Mouse (Mus musculus) liver, embryonic 14.5 days (tissue): Measurements from ENCODE around the gene Tmem108. TPM values are rescaled to one million over a fixed set of nuclear protein-coding genes. Genes with fewer than 3 reads are reported as not detected.

Experiments
- ATAC-seq: fragments of 200-750 bp; cut with Nextera tagmentation; 2 replicates; pipeline ENCODE4 v1.8.0; 2017; ENCODE audit warnings: moderate number of reproducible peaks, mild to moderate bottlenecking, moderate library complexity; ENCODE audit not compliant: insufficient read depth
- DNase-seq, 3 experiments: peaks; one replicate each; pipeline ENCODE4 v3.0.0-alpha.2; 2012 to 2013; ENCODE audit warnings: low read depth in 3 of 3, low spot score in 3 of 3
- H3K27ac ChIP-seq: fragments of 300-500 bp; sonication (generic); 2 replicates; pipeline ENCODE4 v1.5.1; 2014; ENCODE audit warnings: moderate library complexity, mild to moderate bottlenecking, control low read depth, inconsistent platforms
- H3K27me3 ChIP-seq: fragments of 300-500 bp; sonication (generic); 2 replicates; pipeline ENCODE4 v1.6.1; 2014; ENCODE audit warnings: mild to moderate bottlenecking, low read length, moderate library complexity; ENCODE audit not compliant: control insufficient read depth, insufficient read depth
- H3K36me3 ChIP-seq: fragments of 300-500 bp; sonication (generic); replicated peaks from 2 replicates; pipeline ENCODE4 v1.6.1; 2014; ENCODE audit warnings: low read depth; ENCODE audit not compliant: control insufficient read depth, insufficient read depth
- H3K4me1 ChIP-seq, 2 experiments: fragments of 200-500 bp in 1 of 2; fragments of 300-500 bp in 1 of 2; sonication (generic) in 1 of 2; replicated peaks; 2 replicates each; pipeline ENCODE4 v1.6.1; 2012 to 2014; ENCODE audit warnings: antibody characterized with exemption in 1 of 2, inconsistent platforms in 1 of 2, low read length in 1 of 2; ENCODE audit not compliant: control insufficient read depth in 2 of 2, insufficient read depth in 2 of 2
- H3K4me2 ChIP-seq: fragments of 300-500 bp; sonication (generic); 2 replicates; pipeline ENCODE4 v1.6.1; 2014; ENCODE audit warnings: low read depth, mild to moderate bottlenecking, control low read depth, moderate library complexity
- H3K4me3 ChIP-seq, 2 experiments: fragments of 200-500 bp in 1 of 2; fragments of 300-500 bp in 1 of 2; sonication (generic) in 1 of 2; 2 replicates each; pipeline ENCODE4 v1.5.1; 2012 to 2014; ENCODE audit warnings: low read depth in 2 of 2, low read length in 2 of 2, mild to moderate bottlenecking in 2 of 2, control low read depth in 1 of 2, inconsistent platforms in 1 of 2, moderate library complexity in 1 of 2; ENCODE audit not compliant: insufficient read depth in 1 of 2
- H3K9ac ChIP-seq: fragments of 300-500 bp; sonication (generic); replicated peaks from 2 replicates; pipeline ENCODE4 v1.6.1; 2014; ENCODE audit warnings: mild to moderate bottlenecking, control low read depth, moderate library complexity
- H3K9me3 ChIP-seq: fragments of 300-500 bp; sonication (generic); 2 replicates; pipeline ENCODE4 v1.6.1; 2016; ENCODE audit warnings: low read length, mixed read lengths; ENCODE audit not compliant: control insufficient read depth
- CTCF ChIP-seq: IDR thresholded peaks from 2 replicates; pipeline ENCODE4 v1.5.1; 2016; ENCODE audit warnings: antibody characterized with exemption, low read depth, control low read depth
- EP300 ChIP-seq: IDR thresholded peaks from 2 replicates; pipeline ENCODE4 v1.6.1; 2016; ENCODE audit warnings: antibody characterized with exemption, low read depth
- WGBS: fragments of 180-500 bp; shearing (Covaris S2); extraction: QIAGEN DNeasy Blood & Tissue Kit; methylation state at CpG from one replicate; pipeline ENCODE4 v1.1.7; 2014; ENCODE audit not compliant: insufficient replicate concordance; 5-methylcytosine and 5-hydroxymethylcytosine counted together
- polyA plus RNA-seq, 2 experiments: library from polyadenylated mRNA; depleted of rRNA in 1 of 2; stranded (reverse) in 1 of 2; unstranded in 1 of 2; fragments of >200 nt; fragmentation: Nextera tagmentation in 1 of 2; extraction: Ambion mirVana in 1 of 2; gene quantifications; 2 replicates each; pipeline versions ENCODE4 v1.2.1 to v1.2.3; 2012 to 2014

The Tmem108 gene
- polyA plus RNA-seq, 2 experiments: 0.51 to 1.0 TPM

GRCm38 (mm10) chr9:103600834-103601233, 160.8 kb downstream of the Tmem108 start:
- H3K4me1 ChIP-seq: no peaks in the 10 kb centered on the region
- no peaks in the 10 kb centered on the region for H3K36me3 ChIP-seq
- H3K9ac ChIP-seq: no peak overlapping the region
- H3K9me3 ChIP-seq: no peaks in the 10 kb centered on the region
- no peak overlapping the region for H3K4me3 ChIP-seq
- 34% methylated on average over 3 of the region's 3 CpGs for WGBS
- DNase-seq (no peak), ATAC-seq (no peak)
- TF ChIP-seq EP300: no peak
- no peak for TF ChIP-seq CTCF
- H3K27me3 ChIP-seq: no peaks in the 10 kb centered on the region
- H3K27ac ChIP-seq: no peak overlapping the region
- no peak overlapping the region for H3K4me2 ChIP-seq

DNA sequence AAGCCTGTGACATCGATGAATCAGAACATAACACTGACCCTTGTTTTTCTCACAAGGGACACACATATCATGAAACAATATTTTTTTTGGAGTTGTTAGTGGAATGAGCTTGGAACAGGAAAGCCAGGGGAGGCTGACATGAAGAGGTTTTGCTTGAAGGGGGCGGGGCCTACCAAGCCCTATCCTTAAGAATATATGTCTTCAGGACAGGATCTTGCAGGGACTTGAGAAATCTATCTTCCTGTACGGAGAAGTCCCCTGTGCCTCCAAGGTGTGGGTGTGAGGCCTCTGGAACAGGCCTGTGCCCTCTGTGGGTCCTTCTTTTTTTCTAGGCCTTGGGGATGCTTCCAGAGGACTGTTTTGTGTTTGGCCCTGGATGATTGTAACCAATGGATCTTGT, 161.7 kb downstream of the Tmem108 start:
- no peak overlapping the region for H3K27ac ChIP-seq
- no peaks in the 10 kb centered on the region for H3K9me3 ChIP-seq
- H3K27me3 ChIP-seq: no peaks in the 10 kb centered on the region
- no peak overlapping the region for H3K4me2 ChIP-seq
- no peak for ATAC-seq
- WGBS: 63% methylated on average over 3 of the region's 3 CpGs
- no peak overlapping the region for H3K4me3 ChIP-seq
- H3K4me1 ChIP-seq: no peaks in the 10 kb centered on the region
- H3K36me3 ChIP-seq: no peaks in the 10 kb centered on the region
- DNase-seq: no peak
- H3K9ac ChIP-seq: no peak overlapping the region
- TF ChIP-seq EP300 (no peak), CTCF (no peak)

DNA sequence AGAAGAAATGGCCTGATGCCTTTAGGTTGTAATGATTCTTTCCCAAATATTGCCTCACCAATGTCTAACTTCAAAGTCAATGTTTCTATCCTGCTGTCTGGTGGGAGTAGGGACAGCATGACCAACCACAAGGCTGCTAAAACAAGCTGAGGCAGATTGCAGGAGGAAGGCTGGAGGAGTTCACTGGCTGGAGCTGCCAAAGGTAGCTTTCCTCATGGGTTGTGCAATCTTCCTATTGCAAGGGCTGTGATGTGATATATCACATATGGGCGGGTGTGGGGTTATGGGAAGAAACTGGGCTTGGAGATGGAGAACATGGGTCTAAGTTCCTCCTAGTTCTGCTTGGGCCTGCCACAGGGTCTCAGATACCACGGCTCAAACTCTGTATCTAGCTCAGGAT, 163.8 kb downstream of the Tmem108 start:
- no peak overlapping the region for H3K4me3 ChIP-seq
- WGBS: 39% methylated on average over 2 of the region's 2 CpGs
- H3K36me3 ChIP-seq: no peaks in the 10 kb centered on the region
- DNase-seq: no peak
- no peaks in the 10 kb centered on the region for H3K9me3 ChIP-seq
- H3K27me3 ChIP-seq: no peaks in the 10 kb centered on the region
- H3K4me1 ChIP-seq: no peaks in the 10 kb centered on the region
- H3K4me2 ChIP-seq: no peak overlapping the region
- TF ChIP-seq EP300: no peak
- no peak for TF ChIP-seq CTCF
- no peak for ATAC-seq
- no peak overlapping the region for H3K9ac ChIP-seq
- no peak overlapping the region for H3K27ac ChIP-seq

GRCm38 (mm10) chr9:103595190-103595837, 166.3 kb downstream of the Tmem108 start:
- DNase-seq (no peak), ATAC-seq (no peak)
- WGBS: 52% methylated on average over 6 of the region's 6 CpGs
- H3K36me3 ChIP-seq: no peaks in the 10 kb centered on the region
- H3K4me1 ChIP-seq: no peaks in the 10 kb centered on the region
- H3K9me3 ChIP-seq: no peaks in the 10 kb centered on the region
- H3K27me3 ChIP-seq: no peaks in the 10 kb centered on the region
- no peak overlapping the region for H3K27ac ChIP-seq
- H3K4me3 ChIP-seq: no peak overlapping the region
- no peak for TF ChIP-seq EP300
- TF ChIP-seq CTCF: no peak
- no peak overlapping the region for H3K4me2 ChIP-seq
- no peak overlapping the region for H3K9ac ChIP-seq

- Histone ChIP-seq H3K36me3 (no peaks in the 10 kb centered on the region), H3K27ac (no peak overlapping the region), H3K27me3 (no peaks in the 10 kb centered on the region), H3K9me3 (no peaks in the 10 kb centered on the region), H3K4me1 (no peaks in the 10 kb centered on the region), H3K9ac (no peak overlapping the region), H3K4me3 (no peak overlapping the region), H3K4me2 (no peak overlapping the region)
- DNase-seq (no peak), ATAC-seq (no peak)
- WGBS: 67% methylated on average over 7 of the region's 7 CpGs
- TF ChIP-seq CTCF: no peak
- TF ChIP-seq EP300: no peak
Observed at GRCm38 (mm10) chr9:103594423-103595189, 167.0 kb downstream of the Tmem108 start.
